ENCODE assay signal across 17 mouse cellular contexts in the genomic region with DNA sequence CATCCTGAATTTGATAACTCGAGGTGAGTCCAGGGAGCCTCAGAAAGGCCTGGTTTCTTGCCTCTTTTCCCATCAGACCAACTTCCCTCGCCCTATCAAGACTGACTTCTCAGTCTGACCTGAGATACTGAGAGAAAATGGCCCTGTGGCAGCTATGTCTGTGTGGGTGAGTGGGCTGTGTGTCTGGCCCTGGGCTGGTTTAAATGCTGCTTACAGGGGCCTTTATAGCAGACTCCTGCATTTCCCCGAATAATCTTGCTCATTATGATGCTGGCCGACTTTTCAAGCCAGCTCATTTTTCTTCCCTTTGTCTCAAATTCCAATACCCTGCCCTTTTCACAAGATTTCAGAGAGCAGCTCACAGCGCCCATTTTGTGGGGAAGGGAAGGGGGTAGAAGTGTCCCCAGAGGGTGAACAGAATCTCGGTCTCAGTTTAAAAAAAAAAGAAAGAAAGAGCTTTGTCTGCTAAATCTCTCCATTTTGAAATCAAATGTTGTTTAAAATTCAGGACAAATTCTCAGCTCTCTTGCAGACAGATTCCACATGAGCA.
DNase-seq lines count a peak whose midpoint lies in the region; ATAC-seq and TF ChIP-seq lines count a peak whose summit lies in the region.
"Had no signal": no experiment of that assay in that cellular context is flagged by ENCODE, and none has a peak within 500 bp of the region (broad histone marks: within the 10 kb centered on the region; RNA-seq: fewer than 3 reads in every experiment).

No protein-coding gene starts in this region.

- no peaks in the 10 kb centered on the region for H3K36me3 ChIP-seq in neural tube, embryonic 12.5 days
- no peaks in the 10 kb centered on the region for H3K36me3 ChIP-seq in forebrain, postnatal 0 days (ENCODE audit: insufficient read depth)
- H3K36me3 ChIP-seq in midbrain, embryonic 10.5 days, result no peaks in the 10 kb centered on the region
- H3K36me3 ChIP-seq: heart, embryonic 10.5 days; intestine, embryonic 15.5 days had no signal

- no peak overlapping the region for H3K9ac ChIP-seq in neural tube, embryonic 12.5 days
- no peak overlapping the region for H3K9ac ChIP-seq in forebrain, postnatal 0 days
- H3K9ac ChIP-seq: intestine, embryonic 15.5 days had no signal

- no peak overlapping the region for H3K27ac ChIP-seq in neural tube, embryonic 12.5 days
- H3K27ac ChIP-seq in forebrain, postnatal 0 days (ENCODE audit: low read depth, low read length), result no peak overlapping the region
- H3K27ac ChIP-seq in midbrain, embryonic 10.5 days (replicated peaks), result peak overlapping the region; percentile 72
- H3K27ac ChIP-seq: heart, embryonic 10.5 days; intestine, embryonic 15.5 days; kidney, postnatal 0 days; macrophage had no signal

- no peak overlapping the region for H3K4me3 ChIP-seq in neural tube, embryonic 12.5 days
- no peak overlapping the region for H3K4me3 ChIP-seq in forebrain, postnatal 0 days (ENCODE audit: low read depth, low read length)
- no peak overlapping the region for H3K4me3 ChIP-seq in midbrain, embryonic 10.5 days
- H3K4me3 ChIP-seq: heart, embryonic 10.5 days; intestine, embryonic 15.5 days had no signal

- H3K27me3 ChIP-seq in neural tube, embryonic 12.5 days (replicated peaks), result no peaks in the 10 kb centered on the region
- no peaks in the 10 kb centered on the region for H3K27me3 ChIP-seq in forebrain, postnatal 0 days (ENCODE audit: insufficient read depth, low read length)
- H3K27me3 ChIP-seq in midbrain, embryonic 10.5 days (ENCODE audit: low read depth, poor library complexity, severe bottlenecking), result no peaks in the 10 kb centered on the region
- H3K27me3 ChIP-seq: intestine, embryonic 15.5 days had no signal

- WGBS in neural tube, embryonic 12.5 days, result 49% methylated on average over 6 of the region's 6 CpGs
- WGBS in forebrain, postnatal 0 days, result 23% methylated on average over 6 of the region's 6 CpGs
- WGBS in midbrain, embryonic 10.5 days, result 56% methylated on average over 6 of the region's 6 CpGs

- no peak for DNase-seq in neural tube, embryonic 10.5 days (ENCODE audit: extremely low spot score, low spot score)
- DNase-seq in forebrain, postnatal 0 days, result peak; percentile 4
- DNase-seq in midbrain, embryonic 10.5 days (ENCODE audit: low spot score), result peak; percentile 11
- no peak for DNase-seq in spleen, postnatal 14 days (ENCODE audit: low spot score in 2 of 2)
- no peak for DNase-seq in heart, adult 9 months (ENCODE audit: low spot score in 2 of 2)
- no peak for DNase-seq in lung, postnatal 14 days
- DNase-seq: cerebellum, adult 8-10 months; gastrocnemius, postnatal 10 days; heart, postnatal 14 days; liver; lung, adult 2 months; right cerebral cortex, postnatal 4 days had no signal

- TF ChIP-seq CTCF in forebrain, postnatal 0 days (IDR thresholded peaks at IDR 0.05; ENCODE audit: low read depth), result no peak

- no peaks in the 10 kb centered on the region for H3K9me3 ChIP-seq in neural tube, embryonic 12.5 days
- H3K9me3 ChIP-seq in forebrain, postnatal 0 days (ENCODE audit: low read length), result no peaks in the 10 kb centered on the region
- no peaks in the 10 kb centered on the region for H3K9me3 ChIP-seq in midbrain, embryonic 10.5 days (replicated peaks)
- H3K9me3 ChIP-seq: heart, embryonic 10.5 days; intestine, embryonic 15.5 days had no signal

- no peak overlapping the region for H3K4me2 ChIP-seq in neural tube, embryonic 12.5 days (replicated peaks)
- H3K4me2 ChIP-seq in forebrain, postnatal 0 days (ENCODE audit: low read depth), result no peak overlapping the region
- H3K4me2 ChIP-seq: intestine, embryonic 15.5 days had no signal

- H3K4me1 ChIP-seq in neural tube, embryonic 12.5 days, result no peaks in the 10 kb centered on the region
- H3K4me1 ChIP-seq in forebrain, postnatal 0 days (ENCODE audit: insufficient read depth), result 0 out of 2 replicates have a peak, but pooled peaks cover 4% of the 10 kb centered on the region
- peaks cover 15% of the 10 kb centered on the region for H3K4me1 ChIP-seq in midbrain, embryonic 10.5 days
- H3K4me1 ChIP-seq: heart, embryonic 10.5 days; intestine, embryonic 15.5 days had no signal

- peak; percentile 49; the same call in 1 of the 2 replicates for ATAC-seq in neural tube, embryonic 12.5 days (ENCODE audit: low FRiP score, low read depth)
- ATAC-seq in forebrain, postnatal 0 days, result peak; percentile 56
- ATAC-seq: intestine, embryonic 15.5 days had no signal

Comparison
In these comparisons a context has a peak if more than half of its experiments do, and no peak if none do; other contexts are left out.
1. DNase-seq: peak in forebrain, postnatal 0 days (single experiment) and midbrain, embryonic 10.5 days (single experiment); none in neural tube, embryonic 10.5 days (single experiment), spleen, postnatal 14 days (0 of 2), heart, adult 9 months (0 of 2) and lung, postnatal 14 days (single experiment).